Mouse (Mus musculus) ES-E14 (cell line): Measurements from ENCODE around the gene Adcy5.

Source experiments
- CHD2 ChIP-seq: IDR thresholded peaks from 2 replicates; pipeline ENCODE4 v1.6.1; 2014; ENCODE audit warnings: mild to moderate bottlenecking, low read depth, low read length, inconsistent platforms
- HCFC1 ChIP-seq: IDR thresholded peaks from 2 replicates; pipeline ENCODE4 v1.6.1; 2012; ENCODE audit warnings: low read length, inconsistent platforms, borderline replicate concordance; ENCODE audit not compliant: insufficient read depth
- MAFK ChIP-seq: IDR thresholded peaks from 2 replicates; pipeline ENCODE4 v1.6.1; 2014; ENCODE audit warnings: mild to moderate bottlenecking, low read depth, low read length, inconsistent platforms; ENCODE audit not compliant: insufficient read depth
- ZC3H11A ChIP-seq: IDR thresholded peaks from 2 replicates; pipeline ENCODE4 v1.6.1; 2012; ENCODE audit warnings: low read depth, mild to moderate bottlenecking, inconsistent platforms, low read length, borderline replicate concordance
- ZNF384 ChIP-seq: IDR thresholded peaks from 2 replicates; pipeline ENCODE4 v1.6.1; 2012; ENCODE audit warnings: low read depth, low read length, inconsistent platforms

- no peak for TF ChIP-seq ZNF384
- TF ChIP-seq MAFK, result no peak
- TF ChIP-seq HCFC1, result no peak
- TF ChIP-seq ZC3H11A, result no peak
- TF ChIP-seq CHD2, result no peak
Measured at GRCm38 (mm10) chr16:35287244-35287643, 132.6 kb downstream of the Adcy5 start.
